Mouse (Mus musculus): ENCODE measurements around the gene Uvssa.

DNA sequence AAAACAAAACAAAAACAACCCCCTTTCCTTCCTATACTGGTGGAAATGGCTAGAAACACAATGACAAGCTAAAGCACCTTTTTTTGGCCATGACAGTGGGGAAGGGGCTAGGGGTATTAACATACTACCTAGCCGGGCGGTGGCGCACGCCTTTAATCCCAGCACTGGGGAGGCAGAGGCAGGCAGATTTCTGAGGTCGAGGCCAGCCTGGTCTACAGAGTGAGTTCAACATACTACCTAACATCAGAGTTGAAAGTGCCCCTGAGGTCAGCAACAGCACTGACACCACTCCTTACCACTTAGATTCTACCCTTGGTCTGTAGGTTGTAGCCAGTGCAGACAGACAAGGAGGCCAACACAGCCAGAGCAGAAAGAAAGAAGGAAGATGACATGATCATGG is 29.1 kb upstream of the Uvssa start:
- TF ChIP-seq CTCF (IDR thresholded peaks at IDR 0.05; ENCODE audit: low read depth, low read length) (no peak), POLR2AphosphoS5 (IDR thresholded peaks at IDR 0.05; ENCODE audit: insufficient replicate concordance, low read depth, low read length) (no peak), GATA1 (IDR thresholded peaks at IDR 0.05; ENCODE audit: borderline replicate concordance, low read length) (no peak), GATA2 (IDR thresholded peaks at IDR 0.05; ENCODE audit: borderline replicate concordance, low read depth, low read length) (no peak)
